Mouse (Mus musculus): ENCODE measurements around the gene Pkib.

The Pkib gene

DNA sequence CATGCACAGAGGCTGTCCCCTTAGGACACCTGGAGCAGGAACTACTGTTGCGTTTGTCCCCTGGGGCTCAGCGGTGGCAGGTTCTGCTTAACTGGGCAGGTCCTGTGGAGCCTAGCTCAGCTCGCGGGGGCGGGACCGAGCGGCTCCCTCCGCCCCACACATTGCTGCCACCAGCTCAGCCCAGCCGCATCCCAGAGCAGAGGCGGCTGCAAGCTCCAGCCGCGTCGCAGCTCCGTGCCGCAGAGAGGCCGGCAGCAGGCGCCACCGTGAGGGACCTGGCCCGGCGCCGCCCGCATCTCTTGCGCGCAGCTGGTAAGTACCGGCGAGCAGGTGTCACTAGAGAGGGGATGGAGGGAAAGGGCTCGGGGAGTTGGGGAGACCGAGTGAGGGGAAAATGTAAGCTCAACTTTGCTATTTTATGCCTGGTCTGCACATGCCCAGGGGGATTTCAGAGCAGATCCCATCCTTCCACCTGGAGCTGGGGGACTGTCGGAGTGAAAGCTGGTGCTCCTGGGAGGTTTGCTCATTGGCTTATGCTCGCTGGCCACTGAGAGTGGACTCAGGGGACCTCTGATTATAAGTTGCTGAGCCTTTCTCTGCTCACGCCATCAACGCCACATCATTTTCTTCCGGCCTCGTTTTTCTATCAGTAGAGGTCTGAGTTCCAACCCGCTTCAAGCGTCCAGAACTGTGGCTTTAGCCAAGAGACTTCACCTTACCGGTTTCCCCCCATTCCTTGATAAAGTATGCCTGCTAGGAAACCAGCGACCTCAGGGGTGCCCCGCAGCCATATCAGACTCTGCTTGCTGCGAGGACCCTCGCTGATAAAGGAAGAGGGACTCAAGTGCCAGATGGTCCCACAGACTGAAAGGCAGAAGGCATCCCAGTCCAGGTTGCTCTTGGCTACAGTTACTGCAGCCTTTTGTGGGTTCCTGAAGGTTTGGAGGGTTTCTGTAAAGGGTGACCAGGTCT, at the start of gene Pkib:
TSS of gene Pkib (plus strand) at position 86 of the 972 bp plus-strand sequence.
- DNase-seq: peak; percentile 21 to 37

GRCm38 (mm10) chr10:57583927-57584326, 47.9 kb upstream of the Pkib start:
- DNase-seq: no peak

DNA sequence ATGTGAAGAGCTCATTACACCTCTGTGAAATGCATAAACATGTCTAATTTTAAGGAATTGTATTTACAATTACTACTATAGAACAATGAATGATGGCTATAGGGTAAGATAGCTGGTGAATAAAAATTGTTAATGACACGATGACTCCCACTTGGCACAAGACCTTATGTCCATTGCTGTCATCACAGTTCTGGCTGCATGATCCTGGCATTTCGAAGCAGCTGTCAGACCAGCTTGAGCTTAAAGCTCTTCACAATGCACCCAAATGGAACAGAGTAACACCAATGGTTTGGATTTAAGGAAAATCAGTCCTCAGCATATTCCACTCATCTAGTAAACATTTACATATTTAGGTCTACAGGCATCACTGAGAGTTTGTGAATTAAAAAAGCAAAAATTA, 37.5 kb upstream of the Pkib start:
- no peak for DNase-seq

DNA sequence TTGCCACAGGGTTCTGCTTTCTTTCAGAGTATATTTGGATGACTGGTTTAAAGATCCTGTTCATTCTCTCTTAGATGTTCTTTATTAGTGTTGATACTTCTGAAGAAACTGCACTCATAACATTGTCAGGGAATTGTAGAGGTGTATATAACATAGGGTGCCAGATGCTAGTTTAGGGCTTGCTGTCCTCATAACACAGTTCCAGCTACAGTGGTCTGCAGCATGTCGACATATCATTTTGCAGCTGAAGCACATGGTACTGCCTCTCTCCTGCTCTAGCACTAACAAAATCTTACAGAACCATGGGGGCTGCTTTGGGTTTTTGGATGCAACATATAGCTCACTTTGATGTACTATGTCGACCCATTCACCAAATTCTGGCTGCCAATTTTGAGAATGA, 34.6 kb upstream of the Pkib start:
- DNase-seq: no peak

DNA sequence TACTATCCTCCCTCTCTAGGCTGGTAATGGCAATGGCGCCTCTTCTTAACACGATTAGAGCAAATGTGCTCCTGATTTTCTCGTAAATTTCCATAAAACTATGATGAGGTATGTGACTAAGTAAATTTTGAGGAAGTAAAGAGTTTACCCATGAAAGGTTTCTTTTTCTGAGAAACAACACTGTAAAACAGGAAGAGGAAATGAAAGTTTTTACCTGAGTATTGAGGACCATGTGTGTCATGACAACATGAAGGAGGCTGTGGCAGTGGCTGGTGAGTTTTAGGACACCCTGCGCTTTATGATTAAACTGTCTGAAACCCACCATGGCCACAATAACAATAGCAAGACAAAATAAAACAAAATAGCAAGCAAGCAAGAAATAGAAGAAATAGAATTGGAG, 28.8 kb upstream of the Pkib start:
- no peak for DNase-seq

DNA sequence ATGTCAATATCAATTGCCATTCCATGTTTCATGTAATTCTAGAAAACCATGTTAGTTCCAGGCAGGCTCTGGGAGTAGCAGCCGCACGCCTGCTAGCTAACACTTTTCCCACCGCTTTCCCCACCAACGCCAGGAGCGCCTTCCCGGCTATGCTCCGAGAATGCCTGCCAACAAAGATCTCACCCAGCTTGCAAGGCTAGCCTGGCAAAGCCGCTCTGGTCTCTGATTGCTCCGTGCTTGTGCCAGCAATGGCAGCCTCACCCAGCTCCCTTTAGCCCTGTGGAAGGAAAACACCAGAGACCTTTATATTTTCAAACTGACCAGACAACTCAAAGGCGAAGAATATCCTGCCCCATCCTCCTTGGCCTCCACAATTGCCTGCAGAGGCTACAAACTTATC, 8.5 kb upstream of the Pkib start:
- no peak for DNase-seq

- DNase-seq: no peak
Measured at GRCm38 (mm10) chr10:57627773-57628172, 4.0 kb upstream of the Pkib start.

- DNase-seq: no peak
Measured at GRCm38 (mm10) chr10:57630557-57630956, 1.2 kb upstream of the Pkib start.

DNA sequence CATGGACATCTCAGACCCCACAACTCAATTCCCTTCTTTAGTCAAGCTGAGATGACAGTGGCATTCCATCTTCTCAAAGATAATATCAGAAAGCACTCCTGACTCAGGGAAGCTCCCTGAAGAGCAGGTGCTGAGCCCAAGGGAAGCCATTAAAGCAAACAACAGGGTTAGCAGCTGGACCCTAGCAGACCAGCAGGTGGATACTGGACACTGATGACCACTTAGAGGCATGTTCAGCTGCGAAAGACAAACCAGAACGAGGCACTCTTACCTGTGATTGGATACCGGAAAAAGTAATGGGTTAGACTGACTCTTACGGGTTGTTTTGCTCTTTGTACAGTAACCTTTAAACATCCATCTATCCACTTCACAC, 1.1 kb downstream of the Pkib start:
- no peak for DNase-seq

DNA sequence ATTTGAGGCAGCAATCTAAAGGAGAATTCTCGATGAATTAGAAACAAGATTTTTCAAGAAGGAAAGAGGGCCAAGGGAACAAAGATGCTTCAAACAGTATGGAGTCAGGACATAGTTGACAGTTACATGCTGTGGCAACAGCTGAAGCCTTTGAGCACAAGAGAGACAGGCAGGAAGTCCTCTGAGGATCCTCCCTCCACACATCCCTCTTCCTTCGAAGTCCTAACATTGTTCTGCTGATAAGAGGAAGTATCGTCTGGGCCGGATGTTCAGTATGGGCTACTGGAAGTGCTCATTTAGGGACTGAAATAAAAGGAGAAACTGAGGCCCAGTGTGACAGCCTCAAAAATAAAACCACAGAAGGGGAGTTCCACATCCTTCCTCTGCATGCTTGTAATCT, 5.2 kb downstream of the Pkib start:
- DNase-seq: no peak

GRCm38 (mm10) chr10:57638250-57638649, 6.5 kb downstream of the Pkib start:
- no peak for DNase-seq

DNA sequence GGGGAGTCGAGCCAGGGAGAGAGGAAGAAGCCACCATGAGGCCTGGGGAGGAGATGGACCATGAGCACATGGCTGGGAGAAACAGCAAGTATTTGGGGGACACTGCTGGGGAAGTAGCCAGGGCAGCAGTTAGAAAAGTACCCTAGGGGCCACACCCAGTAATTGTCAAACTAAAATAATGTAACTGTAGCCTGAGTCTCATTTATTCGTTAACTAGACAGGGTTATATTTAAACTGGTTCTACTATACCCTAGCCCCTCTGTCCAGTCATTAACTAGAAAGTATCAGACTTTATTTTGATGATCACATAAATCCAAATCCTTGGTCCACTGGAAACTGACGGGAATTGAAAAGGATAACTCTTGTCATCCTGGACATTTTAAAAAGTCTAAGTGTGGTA, 7.8 kb downstream of the Pkib start:
- no peak for DNase-seq

DNA sequence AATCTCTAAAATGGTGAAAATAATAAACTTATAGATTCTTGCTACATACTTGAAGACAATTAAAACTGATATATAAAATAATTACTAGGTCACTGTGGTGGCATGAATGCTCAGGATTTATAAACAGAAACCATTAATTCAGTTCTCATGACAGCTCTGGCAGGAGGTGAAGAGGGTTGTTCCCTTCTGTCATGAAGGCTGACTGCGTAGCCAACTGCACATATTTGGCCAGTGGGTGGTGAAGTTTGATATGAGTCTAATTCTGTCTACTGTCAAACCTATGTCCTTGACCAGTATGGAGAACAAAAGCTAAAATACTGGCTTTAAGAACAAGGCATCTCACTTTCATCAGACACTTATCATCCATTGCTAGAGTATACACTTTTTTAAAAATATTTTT, 21.5 kb downstream of the Pkib start:
- no peak for DNase-seq

DNA sequence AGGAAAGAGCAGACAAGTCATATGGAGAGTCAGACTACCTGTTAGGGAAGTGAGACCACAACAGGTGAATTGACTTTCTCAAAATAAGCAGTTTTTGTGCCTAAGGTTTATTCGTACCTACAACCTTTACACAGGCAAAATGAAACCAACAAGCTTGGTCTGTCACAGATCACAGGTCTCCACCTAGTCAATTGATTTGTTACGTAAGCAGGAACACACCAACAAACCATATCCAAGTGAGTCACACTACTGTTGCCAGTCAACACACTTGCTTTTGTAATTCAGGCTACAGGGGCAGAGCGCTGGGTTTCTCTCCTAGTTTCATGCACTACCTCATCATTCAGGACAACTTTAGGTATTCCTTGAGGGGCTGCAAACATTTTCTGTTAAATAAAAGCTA, 28.7 kb downstream of the Pkib start:
- no peak for DNase-seq

DNA sequence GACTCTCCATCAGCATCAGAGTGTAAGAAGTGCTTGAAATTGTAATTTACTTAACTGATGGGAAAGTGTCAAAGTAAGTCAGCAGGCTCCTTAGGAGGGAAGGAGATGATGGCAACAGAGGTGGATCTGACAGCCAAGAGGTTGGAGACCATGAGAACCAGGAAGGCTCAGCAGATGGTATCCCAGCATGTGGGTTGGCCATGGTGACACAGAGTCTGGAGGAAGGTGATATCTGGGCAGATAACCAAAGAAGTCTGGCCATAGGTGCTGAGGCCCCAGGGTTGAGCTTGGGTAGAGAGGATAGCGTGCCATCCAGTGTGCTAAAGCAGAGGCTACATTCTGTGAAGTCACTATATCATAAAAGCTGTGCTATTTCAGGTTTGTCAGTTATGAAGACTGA, 32.0 kb downstream of the Pkib start:
- no peak for DNase-seq

- no peak for DNase-seq
Measured at GRCm38 (mm10) chr10:57664253-57664652, 32.5 kb downstream of the Pkib start.

- DNase-seq: no peak
Measured at GRCm38 (mm10) chr10:57675740-57676139, 44.0 kb downstream of the Pkib start.

DNA sequence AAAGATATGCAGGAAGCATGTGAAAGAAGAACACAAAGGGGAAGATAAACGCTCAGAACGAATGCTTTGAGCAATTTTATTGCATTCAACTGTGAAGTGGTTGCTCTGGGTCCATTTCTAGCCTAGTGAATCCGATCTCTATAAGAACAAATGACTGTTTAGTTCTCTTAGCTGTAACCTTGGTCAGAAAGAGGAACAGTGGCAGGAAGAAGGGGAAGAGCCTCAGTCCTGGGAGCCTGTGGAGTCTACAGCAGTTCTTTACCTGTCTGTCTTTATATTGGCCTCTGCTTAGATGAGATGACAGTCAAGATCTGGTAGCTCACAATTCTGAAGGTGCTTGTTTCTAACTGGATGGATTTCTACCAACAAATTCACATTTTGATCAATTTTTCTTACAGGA, 56.2 kb downstream of the Pkib start:
- no peak for DNase-seq

- DNase-seq: no peak
Measured at GRCm38 (mm10) chr10:57690161-57690560, 58.4 kb downstream of the Pkib start.

- no peak for DNase-seq
Measured at GRCm38 (mm10) chr10:57702246-57702645, 70.5 kb downstream of the Pkib start.

- DNase-seq: no peak
Measured at GRCm38 (mm10) chr10:57721035-57721434, 89.3 kb downstream of the Pkib start.

DNA sequence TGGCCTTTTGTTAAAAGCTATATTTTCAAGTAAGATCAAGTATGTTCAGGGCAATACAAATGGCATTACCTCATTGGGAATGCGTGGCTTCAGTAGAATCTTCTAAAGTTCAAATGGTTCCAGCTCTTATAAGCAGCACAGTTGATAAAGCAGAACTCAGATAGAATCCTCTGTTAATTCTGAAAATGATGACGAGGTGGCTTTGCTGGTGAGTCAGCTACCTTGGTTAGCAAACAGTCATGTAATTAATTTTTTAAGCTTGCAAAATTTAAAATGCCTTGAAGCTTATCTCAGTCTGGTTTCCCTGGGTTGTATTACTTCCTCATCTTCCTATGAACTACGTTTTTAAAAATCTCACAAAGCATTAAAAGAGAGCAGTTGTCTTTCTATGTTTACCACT, 90.6 kb downstream of the Pkib start:
- no peak for DNase-seq

- no peak for DNase-seq
Measured at GRCm38 (mm10) chr10:57727666-57728065, 95.9 kb downstream of the Pkib start.

DNA sequence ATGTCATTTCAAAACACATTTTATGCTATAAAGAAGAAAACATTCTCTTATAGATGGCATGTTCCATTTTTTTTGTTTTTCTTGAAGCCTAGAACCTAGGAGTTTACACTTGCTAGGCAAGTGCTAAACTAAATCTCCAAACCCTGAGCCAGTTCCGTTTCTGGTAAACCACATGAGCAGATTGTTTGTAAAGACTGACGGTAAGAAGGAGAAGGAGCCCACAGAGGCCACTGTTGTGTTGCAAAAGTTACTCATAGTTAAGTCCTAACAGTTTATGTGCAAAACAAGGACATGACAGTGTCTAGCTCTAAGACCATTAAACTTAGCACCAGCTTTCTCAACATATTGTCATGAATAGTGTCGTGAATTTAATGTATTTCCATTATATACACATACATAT, 99.9 kb downstream of the Pkib start:
- DNase-seq: no peak

DNA sequence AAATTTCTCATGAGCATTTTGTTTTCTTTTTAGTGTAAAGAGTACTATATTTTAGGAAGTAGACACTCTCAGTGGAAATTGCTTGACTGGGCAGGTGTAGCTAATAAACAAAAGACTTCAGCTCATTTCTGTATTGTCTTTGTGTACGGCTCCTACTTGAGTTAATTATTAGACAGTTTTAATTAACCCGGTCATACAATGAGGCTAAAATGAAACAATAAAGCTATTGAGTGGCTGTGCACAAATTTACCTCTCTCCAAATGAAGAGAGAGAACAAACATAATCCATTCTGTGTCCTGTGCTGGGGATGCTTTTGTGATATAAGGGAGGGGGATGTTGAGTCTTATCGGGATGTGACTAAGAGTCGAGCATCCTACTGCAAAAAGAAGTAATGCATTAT, 109.0 kb downstream of the Pkib start:
- no peak for DNase-seq

Measured in thymus, adult 18-20 months (tissue).